Mouse (Mus musculus): ENCODE measurements around the gene Gpc5.
A peak's percentile ranks its signal among the peaks of the same experiment; 100 is the strongest.

The Gpc5 gene

DNA sequence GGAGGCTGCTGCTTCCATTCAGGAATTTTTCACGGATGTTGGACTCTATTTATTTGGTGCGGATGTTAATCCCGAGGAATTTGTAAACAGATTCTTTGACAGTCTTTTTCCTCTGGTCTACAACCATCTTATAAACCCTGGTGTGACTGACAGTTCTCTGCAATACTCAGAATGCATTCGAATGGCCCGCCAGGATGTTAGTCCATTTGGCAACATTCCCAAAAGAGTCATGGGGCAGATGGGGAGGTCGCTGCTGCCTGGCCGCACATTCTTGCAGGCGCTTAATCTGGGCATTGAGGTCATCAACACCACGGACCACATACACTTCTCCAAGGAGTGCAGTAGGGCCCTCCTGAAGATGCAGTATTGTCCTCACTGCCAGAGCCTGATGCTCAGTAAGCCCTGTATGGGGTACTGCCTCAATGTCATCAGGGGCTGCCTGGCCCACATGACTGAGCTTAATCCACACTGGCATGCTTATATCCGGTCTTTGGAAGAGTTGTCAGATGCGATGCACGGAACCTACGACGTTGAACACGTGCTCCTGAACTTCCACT is 277.7 kb downstream of the Gpc5 start:
- no peak for DNase-seq (ENCODE audit: low spot score)

DNA sequence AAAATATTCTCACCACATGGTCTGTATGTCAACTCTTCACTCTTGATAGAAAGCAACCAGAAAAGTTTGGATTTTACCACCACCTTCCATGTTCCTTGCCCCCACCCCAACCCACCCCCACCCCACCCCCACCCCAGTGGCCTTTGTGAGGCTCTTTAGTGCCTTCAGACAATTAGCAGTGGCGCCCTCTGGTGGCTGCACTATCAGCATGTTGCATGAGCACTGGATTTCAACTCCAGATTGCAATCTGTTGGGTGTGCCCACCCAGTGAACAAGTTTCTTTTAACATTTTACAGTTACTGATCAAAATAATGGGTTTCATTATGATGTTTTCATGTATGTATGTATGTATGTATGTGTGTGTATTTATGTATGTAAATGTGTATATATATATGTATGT is 279.1 kb downstream of the Gpc5 start:
- DNase-seq (ENCODE audit: low spot score) = peak; percentile 71

DNA sequence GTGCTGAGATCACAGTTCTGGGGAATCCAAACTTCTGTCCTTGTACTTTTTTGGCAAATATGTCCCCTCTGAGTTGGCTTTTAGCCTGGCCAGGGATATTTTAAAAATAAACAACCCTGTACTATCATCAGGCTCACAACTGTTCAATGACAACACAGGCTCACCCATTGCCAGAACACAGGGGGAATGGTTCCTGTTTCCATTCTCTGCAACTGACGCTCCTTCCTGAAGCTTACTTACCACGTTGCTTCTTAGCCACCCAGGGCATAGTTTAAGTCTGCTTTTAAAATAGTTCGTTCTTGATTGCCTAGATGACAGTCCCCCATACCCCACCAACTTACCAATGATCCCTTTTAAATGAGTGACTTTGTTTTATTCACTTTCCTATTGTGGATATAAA is 299.8 kb downstream of the Gpc5 start:
- no peak for DNase-seq (ENCODE audit: low spot score)

DNA sequence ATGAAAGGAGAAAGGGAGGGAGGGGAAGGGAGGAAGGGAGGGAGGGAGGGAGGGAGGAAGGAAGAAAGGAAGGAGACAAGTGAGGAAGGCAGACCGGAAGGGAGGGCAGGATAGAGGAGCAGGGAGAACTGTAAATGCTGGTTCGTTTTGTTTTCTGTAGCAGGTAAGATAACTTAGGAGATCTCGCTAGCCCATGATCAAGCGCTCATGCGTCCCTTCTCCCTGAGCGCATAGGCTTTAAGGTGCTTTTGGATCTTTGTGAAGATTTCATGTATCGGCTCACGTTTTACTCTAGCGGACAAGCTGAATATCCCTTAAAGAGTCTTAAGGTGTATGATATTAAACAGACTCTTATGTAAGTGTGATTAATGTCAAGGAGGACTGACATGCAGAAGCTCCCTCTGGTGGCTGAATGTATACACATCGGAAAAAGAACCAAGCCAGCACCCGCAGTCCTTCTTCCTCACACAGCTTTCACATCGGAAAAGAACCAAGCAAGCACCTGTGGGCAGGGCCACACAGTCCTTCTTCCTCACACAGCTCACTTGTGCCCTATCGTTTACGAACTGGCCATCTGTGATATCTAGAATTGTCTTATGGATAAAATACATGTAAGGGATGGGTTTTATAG is 301.0 kb downstream of the Gpc5 start:
- DNase-seq (ENCODE audit: low spot score) = no peak

DNA sequence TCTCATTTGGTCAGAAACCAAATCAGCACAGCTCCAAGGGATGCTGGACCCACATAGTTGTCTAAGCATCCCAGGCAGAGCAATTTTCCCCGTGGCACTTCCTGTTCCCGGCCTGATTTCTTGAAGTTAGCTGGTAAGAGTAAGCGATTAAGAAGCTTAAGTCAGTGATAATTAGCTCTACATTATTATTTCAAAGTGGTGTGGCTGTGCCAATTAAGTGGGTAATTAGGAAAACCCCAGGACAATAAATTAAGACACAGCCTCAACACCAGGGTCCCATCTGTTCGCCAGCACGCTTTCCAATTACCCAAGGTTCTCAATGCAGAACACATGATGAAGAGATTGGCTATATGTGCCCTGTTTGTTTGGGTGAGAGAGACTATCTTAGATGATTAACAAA is 314.6 kb downstream of the Gpc5 start:
- no peak for DNase-seq (ENCODE audit: low spot score)

DNA sequence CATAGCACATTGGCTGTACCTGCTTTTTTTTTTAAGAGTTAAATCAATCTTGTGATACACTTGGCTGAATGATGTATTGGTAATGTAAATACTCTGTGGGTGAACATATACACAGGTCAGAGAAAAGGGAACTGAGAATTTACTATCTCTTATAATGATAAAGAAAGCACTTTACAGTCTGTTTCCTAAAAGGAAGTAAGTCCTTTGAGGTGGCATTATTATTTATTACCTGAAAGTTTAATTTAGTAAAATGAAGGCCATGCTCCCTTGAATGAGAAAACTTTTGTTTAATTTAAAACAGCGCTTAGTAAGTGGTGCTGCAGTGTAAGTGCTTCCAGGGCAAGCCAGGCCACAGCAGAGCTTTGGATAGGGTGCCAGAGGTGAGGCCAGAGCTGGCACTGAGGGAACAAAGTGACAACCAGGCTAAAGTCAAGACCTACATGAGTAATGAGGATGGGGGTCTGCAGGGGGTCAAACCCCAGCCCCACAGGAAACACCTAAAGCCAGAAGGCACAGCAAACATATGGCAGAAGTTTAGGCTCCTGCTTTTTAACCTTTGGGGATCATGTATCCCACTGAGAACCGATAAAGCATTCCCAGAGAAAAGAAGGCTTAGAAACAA is 315.4 kb downstream of the Gpc5 start:
- no peak for DNase-seq (ENCODE audit: low spot score)

DNA sequence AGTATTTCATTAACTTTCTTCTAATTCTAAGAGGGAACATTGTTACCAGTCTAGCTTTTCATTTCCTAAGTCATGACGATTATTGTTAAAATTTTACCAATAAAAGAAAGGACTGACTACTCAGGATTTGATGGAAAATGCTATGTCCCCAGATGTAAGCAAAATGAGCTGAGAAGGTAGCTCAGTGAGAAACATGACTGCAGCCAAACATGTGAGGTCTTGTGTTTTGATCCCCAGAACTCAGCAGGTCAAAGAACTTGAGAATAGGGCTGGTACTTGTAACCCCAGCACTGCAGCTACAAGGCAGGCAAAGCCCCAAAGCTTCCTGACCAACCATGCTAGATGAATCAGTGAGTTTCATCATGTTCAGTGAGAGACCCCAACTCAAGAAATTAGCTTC is 318.9 kb downstream of the Gpc5 start:
- DNase-seq (ENCODE audit: low spot score) = no peak

DNA sequence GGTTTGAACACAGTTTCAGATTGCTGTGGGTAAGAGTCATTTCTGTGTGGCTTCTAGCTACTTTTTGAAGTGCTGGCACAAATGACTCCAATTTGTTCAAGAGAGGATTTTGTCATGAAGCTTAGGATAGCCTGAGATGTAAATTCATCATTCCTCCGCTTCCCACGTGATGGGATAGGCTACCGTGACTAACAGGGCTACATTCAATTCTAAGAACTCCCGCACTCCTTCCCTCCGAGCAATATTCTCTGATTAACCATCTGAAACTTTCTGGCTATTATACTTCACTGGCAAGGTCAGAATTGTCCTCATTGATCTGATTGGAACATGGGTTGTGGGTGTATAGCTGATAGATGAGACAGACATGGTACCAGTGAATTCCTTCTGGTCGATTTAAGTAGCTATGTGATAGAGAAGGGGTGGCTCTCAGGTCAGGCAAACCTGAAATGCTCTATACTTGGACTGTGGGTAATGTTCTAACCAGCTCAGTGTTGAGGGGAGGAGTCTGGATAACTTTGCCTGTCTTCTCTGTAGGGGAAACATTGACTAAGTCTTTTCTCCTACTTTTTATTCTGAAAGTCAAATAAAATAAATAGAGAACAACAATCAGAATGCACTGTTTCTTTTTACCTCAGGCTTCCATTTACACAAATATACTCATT is 319.6 kb downstream of the Gpc5 start:
- DNase-seq (ENCODE audit: low spot score) = no peak

DNA sequence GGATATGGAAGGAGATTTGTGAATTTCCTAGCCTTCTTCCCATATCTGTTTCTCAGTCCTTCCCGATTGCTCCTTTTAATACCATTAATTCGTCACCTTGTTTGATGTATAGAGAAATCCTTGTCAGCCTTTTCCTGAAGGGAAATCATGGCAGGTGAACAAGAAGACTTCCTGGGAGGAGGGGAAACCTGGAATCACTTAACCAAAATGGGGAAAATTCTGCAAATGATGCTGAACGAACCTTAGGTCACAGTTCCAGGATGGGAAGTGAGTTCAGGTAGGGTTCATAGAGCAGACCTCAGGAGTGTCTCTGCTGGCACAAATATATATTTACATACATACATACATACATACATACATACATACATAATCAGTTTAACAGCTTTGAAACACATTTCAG is 320.8 kb downstream of the Gpc5 start:
- DNase-seq (ENCODE audit: low spot score) = no peak

DNA sequence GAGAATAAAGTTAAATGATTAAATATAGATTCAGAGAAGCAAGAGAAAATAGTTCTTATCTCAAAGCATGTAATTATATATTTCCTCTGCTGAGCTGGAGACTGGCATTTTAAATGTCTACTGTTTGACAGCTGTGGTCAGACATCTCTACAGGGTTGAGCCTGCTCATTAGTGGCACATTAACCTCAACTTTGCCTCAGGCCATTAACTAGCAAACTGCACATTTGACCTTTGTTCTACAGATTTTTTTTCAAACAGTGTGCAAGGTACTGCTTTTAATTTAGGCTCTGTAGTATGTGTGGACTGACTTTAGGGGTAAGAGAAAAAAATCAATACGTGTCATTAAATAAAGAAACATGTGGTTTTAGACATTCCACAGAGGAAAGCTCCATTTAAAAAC is 321.4 kb downstream of the Gpc5 start:
- no peak for DNase-seq (ENCODE audit: low spot score)

DNA sequence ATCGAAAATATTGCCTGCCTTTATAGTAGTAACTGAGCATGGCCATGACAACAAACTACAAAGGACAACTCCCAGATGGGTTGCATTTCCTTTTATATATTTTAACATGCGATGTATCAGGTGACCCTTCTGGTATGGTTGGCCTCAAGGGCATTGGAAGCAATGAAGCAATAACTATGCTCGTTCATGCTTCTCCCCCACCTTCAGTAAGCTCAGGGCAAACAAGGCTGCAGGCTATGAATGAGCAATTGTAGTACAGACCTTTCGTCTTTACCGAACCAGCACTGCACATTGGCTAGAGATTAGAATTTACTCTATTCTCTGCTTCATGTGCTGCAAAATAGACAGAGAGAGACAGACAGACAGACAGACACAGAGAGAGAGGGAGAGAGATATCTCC is 322.5 kb downstream of the Gpc5 start:
- DNase-seq (ENCODE audit: low spot score) = no peak

DNA sequence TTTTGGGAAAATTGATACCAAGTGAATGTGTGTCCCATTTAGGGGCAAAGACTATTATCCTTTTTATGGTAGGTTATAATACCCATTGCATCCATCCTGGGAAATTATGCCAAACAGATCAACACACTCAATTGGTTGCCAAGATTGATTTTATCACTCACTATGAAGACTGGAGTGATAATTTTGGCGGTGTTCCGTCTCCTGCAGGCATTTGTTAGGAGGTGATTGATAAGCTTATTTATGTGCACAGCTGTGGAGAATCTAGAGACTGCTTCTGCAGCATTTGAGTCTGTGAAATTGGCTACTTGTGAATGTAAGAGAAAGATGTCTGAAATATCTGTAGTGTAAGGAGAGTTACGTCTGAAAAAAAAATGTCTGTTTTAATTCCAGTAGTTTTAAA is 340.0 kb downstream of the Gpc5 start:
- no peak for DNase-seq (ENCODE audit: low spot score)

DNA sequence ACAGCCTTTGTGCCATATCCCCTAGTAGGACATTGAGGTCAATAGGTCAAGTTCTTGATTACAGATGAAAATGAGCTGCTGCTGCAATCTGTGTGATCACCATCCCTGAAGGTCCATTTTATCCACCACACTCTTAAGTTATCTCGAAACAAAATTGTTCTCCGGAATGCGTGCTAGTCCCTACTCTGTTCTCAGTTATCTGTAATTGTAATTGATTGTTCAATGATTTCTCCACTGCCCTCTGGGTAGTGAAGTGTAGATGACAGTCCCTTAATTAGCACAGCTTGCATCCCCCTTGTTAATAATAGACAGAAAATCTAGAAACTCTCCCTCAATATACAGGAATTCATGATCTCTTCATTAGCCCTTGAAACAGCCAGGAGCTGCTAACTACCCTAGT is 340.4 kb downstream of the Gpc5 start:
- no peak for DNase-seq (ENCODE audit: low spot score)

DNA sequence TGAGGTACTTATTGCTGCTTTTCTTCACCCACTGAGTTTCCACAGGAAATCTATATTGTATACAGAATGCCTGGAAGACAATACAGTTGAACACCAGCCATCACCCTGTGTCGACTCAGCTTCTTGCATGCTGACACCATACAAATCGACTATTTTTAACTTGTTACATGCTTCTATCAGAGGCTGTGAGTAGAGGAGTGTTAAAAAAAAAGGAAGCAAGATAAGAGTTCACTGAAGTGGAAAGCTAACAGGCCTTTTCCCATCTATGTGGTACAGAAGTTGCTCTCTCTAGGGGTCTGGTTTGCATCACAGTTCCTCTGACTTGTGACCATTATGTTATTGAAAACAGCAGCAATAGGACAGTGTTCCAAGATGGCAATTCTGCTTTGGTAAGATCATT is 344.6 kb downstream of the Gpc5 start:
- no peak for DNase-seq (ENCODE audit: low spot score)

DNA sequence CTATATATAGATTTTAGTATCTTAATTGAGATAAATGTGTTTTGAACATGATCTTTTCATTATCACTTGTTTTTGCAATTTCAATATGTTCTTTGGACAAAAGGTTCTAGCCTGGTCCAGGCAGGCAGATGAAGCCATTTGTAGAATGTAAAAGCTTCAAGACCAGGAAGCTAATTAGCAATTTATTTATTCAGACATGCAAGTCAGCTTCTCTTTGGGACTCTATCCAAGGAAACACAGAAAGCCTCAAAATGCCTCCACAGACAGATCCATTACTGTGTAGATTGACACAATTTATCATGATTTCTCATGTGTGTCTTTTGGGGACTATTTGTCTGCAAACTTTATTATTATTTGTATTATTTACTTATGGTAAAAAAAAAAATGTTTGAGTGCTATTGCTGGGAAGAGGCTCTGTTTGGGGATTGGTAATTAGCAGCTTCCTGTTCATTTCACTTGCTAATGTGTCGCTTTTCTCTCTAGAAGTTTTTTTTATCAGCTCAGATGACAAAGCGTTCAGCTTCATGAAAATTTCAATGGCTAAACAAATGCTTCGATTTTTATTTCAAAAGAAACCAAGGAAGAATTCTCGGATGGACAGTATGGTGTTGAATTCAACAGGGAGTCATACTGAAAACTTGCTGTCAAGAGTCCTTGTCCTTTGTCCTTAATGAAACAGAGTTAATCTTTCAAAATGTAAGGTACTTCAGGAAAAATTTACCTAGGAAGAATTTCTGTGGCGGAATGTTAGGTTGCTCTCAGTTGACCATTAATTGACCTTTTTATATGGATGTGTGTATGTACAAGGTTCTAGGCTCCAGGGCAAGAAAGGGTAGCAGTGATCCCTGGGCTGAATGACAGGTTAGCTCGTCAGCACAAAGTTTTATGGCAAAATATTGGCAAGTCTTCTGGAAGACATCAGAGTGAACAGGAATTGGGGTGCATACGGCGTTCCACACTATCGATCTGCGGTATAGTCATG is 353.1 kb downstream of the Gpc5 start:
- DNase-seq (ENCODE audit: low spot score) = no peak

DNA sequence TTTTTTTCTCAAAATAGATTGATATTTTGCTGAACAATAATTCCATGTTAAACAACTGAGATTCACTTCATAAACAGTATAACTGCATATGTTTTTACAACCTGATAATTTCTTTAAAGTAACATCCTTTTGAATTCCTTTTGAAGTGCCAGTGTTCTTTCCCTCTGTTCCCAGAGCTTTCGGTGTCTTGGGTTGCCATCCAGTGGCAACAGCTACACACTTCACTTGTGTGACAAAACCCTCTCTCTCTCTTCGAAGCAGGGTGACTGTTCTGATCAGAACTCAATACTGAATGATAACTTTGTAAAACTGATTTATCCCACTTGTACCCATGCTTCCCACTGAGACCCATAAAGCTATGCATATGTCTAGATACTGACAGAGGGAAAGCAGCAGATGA is 358.9 kb downstream of the Gpc5 start:
- DNase-seq (ENCODE audit: low spot score) = no peak

DNA sequence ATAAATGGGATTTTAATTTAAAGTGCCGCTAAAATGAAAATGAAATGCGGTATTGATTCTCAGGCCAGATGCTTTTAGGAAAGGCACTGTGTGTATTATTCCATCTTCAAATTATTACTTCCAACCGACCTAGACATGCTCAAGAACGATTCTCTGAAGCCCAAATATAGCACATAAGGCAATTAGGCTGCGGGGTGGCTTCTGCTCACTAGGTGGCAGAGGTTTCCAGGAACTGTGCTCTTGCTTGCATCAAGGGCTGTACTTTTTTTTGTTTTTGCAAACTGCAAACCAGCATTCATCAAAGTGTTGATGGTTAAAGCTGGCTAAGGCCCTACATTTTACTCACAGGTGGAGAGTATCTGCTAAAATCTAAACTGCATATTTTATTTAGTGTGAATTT is 375.9 kb downstream of the Gpc5 start:
- DNase-seq (ENCODE audit: low spot score) = no peak

DNA sequence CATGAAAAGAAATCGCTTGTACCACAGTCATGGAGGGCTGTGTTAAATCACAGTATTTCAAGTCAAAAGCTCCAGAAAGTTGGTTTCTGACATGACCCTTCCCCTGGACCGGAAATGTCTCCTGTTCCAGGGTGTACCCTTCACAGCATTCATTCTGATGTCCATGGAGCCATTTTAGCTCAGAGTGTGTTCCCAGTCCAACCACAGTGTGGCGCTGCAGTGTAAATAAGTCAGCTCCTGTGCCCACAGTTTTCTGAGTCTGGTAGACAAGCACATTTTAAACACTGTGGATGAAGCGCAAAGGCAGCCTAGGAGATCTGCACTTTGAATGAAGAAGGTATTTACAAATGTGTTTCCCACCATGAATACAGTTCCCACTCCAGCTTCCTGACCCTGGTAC is 383.2 kb downstream of the Gpc5 start:
- peak; percentile 57 for DNase-seq (ENCODE audit: low spot score)

DNA sequence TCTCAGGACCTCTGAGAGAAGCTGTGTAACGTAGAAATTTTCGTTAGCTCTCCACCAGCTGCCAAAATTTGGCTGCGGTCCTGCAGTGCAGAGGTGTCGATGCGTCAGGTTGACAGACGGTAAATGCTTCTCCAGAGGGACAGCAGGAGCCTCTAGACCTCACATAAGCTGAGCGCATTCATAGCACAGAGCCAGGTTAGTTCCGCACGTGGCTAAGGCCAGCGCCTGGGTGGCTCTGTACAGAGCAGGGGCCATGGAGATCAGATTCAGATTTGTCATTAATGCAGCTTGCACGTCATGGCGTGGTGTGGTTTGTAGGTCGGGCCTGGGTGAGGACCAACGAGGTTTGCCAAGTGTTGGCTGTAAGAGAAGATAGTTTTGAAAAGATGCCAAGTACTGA is 385.3 kb downstream of the Gpc5 start:
- DNase-seq (ENCODE audit: low spot score) = no peak

DNA sequence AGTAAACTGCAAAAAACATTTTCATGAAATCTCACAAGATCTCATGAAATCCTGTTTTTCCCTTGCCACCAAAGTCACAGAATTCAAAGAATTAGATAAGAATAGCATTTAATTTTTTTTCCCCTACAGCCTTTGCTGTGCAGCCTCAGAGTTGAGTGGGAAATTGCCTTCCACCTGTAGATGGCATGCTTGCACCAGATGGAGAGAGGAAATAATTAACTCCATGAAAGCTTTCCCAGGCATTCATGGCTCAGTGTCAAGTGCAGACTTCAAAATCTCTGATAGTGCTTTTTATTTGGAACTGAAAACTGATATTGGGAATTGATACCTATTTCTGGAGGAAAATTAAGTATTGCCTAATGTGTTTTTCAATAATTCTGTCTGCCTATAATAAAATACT is 393.1 kb downstream of the Gpc5 start:
- no peak for DNase-seq (ENCODE audit: low spot score)

DNA sequence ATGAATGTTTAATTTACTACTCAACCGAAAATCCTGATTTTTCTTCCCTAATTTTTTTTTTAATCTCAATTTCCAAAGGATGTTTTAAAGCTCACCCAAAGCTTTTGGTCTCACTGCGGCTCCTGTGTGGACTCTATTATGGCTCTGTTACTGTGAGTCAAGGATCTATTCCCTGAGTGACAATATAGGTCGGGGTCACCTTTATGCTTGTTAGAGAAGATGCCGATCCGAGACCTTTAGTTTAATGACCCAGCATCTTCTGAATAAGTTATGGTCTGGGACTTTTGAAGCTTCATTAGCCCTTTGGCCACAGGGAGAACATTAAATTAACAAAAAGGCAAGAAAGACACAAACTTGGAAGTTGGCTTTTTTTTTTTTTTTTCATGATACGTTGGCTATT is 408.8 kb downstream of the Gpc5 start:
- DNase-seq (ENCODE audit: low spot score) = no peak

DNA sequence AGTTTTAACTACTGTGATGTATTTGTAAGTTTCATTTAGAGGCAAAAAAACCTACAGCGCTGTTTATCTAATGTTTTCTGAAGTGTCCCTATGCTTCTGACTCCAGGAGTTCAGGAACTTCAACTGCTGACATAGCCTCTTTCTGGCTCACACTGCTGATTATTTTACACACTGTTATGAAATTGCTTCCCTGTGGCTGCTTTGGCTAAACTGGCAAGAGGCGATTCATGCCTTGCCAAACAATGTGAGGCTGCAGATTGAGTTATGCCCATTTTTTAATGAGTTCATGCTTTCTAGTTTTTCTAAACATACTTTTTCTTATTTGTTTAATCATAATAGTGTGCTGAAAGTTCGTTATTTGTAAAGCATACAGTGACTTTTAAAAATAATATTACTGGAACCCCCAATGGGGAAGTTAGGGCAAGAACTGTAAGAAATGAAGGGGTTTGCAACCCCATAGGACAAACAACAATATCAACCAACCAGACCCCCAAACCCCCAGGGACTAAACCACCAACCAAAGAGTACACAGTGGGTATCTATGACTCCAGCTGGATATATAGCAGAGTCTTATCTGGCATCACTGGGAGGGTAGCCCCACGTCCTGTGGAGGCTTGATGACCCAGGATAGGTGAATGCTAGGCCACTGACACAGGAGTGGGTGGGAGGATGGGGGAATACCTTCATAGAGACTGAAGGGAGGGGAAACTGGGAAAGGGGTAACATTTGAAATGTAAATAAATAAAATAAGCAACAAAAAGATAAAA is 454.7 kb downstream of the Gpc5 start:
- DNase-seq (ENCODE audit: low spot score) = no peak
